Mouse (Mus musculus) forebrain, embryonic 13.5 days (tissue): ENCODE measurements at regions not wholly inside any gene's neighbourhood (a gene's known extent, or its start where the extent isn't known, plus 50 kb on each side); places are given as distances from the start of the nearest gene placed in this dataset.

ENCODE experiments used
- ATAC-seq: fragments of 200-750 bp; cut with Nextera tagmentation; 2 replicates; pipeline ENCODE4 v1.8.0; 2017
- H3K27ac ChIP-seq: fragments of 300-500 bp; sonication (generic); 2 replicates; pipeline ENCODE4 v1.5.1; 2015; ENCODE audit warnings: inconsistent platforms, mild to moderate bottlenecking, moderate library complexity
- H3K27me3 ChIP-seq: fragments of 300-500 bp; sonication (generic); 2 replicates; pipeline ENCODE4 v1.6.1; 2015; ENCODE audit warnings: mild to moderate bottlenecking, inconsistent platforms
- H3K36me3 ChIP-seq: fragments of 300-500 bp; sonication (generic); 2 replicates; pipeline ENCODE4 v1.6.1; 2015; ENCODE audit warnings: mild to moderate bottlenecking, inconsistent platforms; ENCODE audit not compliant: poor library complexity, severe bottlenecking
- H3K4me1 ChIP-seq: fragments of 300-500 bp; sonication (generic); 2 replicates; pipeline ENCODE4 v1.6.1; 2015; ENCODE audit warnings: inconsistent platforms
- H3K4me2 ChIP-seq: fragments of 300-500 bp; sonication (generic); 2 replicates; pipeline ENCODE4 v1.6.1; 2015; ENCODE audit warnings: inconsistent platforms, mild to moderate bottlenecking, moderate library complexity
- H3K4me3 ChIP-seq: fragments of 300-500 bp; sonication (generic); 2 replicates; pipeline ENCODE4 v1.5.1; 2015; ENCODE audit warnings: mild to moderate bottlenecking, inconsistent platforms
- H3K9ac ChIP-seq: fragments of 300-500 bp; sonication (generic); 2 replicates; pipeline ENCODE4 v1.6.1; 2015; ENCODE audit warnings: mild to moderate bottlenecking, inconsistent platforms
- H3K9me3 ChIP-seq: fragments of 300-500 bp; sonication (generic); replicated peaks from 2 replicates; pipeline ENCODE4 v1.6.1; 2016; ENCODE audit warnings: inconsistent platforms
- WGBS: fragments of 180-500 bp; shearing (Covaris S2); methylation state at CpG from one replicate; pipeline ENCODE4 v1.1.7; 2015; 5-methylcytosine and 5-hydroxymethylcytosine counted together

DNA sequence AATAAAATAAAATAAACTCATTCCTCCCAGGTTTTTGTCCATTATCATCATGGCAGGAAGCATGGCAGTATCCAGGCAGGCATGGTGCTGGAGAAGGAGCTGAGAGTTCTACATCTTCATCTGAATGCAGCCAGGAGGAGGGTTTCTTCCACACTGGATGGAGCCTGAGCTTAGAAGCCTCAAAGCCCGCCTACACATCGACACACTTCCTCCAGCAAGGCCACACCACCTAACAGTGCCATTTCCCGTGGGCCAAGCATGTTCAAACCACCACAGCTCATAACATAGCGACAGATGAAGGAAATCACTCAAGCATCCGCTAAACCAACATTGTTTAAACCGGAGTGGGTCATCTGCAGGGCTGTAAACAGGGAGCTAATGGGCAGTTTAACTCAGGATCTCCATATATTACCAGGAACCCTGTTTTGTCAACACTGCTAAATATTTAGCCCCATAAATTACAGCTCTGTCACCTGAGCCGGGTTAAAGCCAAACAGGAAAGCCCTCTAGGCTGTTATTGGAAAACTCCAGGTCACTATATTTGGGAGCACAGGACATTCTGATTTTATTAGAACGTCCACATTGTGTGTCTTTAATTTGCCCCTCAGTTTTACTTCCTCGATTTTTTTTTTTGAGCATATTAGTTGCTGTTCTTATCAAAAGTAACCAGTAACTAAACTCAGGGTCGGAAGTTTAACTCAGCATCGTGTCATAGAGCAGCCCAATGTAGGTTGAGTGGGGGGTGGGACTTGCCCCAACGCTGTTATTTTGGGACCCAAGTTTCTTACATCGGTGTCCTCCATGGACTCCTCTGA lies 77.9 kb upstream of the Cpm start:
- Histone ChIP-seq H3K27ac (no peak overlapping the region), H3K27me3 (no peaks in the 10 kb centered on the region), H3K4me2 (no peak overlapping the region), H3K9ac (no peak overlapping the region), H3K4me1 (no peaks in the 10 kb centered on the region), H3K36me3 (no peaks in the 10 kb centered on the region), H3K9me3 (no peaks in the 10 kb centered on the region), H3K4me3 (no peak overlapping the region)
- WGBS, result 89% methylated on average over 13 of the region's 13 CpGs
- ATAC-seq, result no peak

DNA sequence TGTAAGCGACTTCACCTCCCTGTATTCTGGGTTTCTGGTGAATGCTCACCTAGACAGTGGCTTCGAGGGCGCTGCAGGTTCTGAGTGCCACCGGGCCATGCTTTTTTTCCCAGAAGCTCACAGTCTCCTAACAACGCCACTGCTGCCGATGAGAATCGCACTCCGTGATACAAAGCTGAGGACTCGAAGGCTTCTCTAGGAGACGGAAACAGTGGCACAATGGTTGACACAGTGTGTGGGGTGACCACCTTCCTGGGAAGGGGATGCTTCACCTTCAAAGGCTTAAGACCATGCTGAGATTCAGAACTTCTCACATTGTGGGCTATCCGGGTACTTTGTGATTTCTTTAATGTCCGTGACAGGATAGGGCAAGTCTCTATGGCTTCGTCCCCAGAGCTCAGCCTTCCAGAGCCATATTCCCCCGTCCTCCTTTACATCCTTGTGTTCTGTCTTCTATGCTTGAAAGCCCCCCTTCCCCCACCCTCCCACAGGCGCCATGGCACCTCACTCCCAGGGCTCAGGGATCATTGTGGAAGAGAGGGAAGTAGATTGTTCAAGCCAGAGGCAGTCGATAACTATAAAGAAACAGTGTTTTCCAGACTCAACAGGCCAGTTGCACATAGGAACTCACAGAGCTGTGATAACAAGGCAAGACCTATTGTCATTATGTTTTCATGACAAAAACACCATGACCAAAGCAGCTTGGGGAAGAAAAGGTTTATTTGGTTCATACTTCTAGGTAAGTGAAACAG lies 79.3 kb upstream of the Cpm start:
- H3K4me3 ChIP-seq, result no peak overlapping the region
- no peaks in the 10 kb centered on the region for H3K4me1 ChIP-seq
- H3K27me3 ChIP-seq, result no peaks in the 10 kb centered on the region
- H3K27ac ChIP-seq, result no peak overlapping the region
- ATAC-seq, result no peak
- no peaks in the 10 kb centered on the region for H3K9me3 ChIP-seq
- no peak overlapping the region for H3K4me2 ChIP-seq
- no peaks in the 10 kb centered on the region for H3K36me3 ChIP-seq
- H3K9ac ChIP-seq, result no peak overlapping the region
- 91% methylated on average over 16 of the region's 16 CpGs for WGBS

- ATAC-seq, result no peak
- H3K9me3 ChIP-seq, result no peaks in the 10 kb centered on the region
- H3K4me1 ChIP-seq, result no peaks in the 10 kb centered on the region
- H3K36me3 ChIP-seq, result no peaks in the 10 kb centered on the region
- no peak overlapping the region for H3K27ac ChIP-seq
- WGBS, result 92% methylated on average over 4 of the region's 4 CpGs
- H3K9ac ChIP-seq, result no peak overlapping the region
- no peak overlapping the region for H3K4me3 ChIP-seq
- H3K4me2 ChIP-seq, result no peak overlapping the region
- H3K27me3 ChIP-seq, result no peaks in the 10 kb centered on the region
Measured at GRCm38 (mm10) chr10:117549506-117549830, 79.8 kb upstream of the Cpm start.

DNA sequence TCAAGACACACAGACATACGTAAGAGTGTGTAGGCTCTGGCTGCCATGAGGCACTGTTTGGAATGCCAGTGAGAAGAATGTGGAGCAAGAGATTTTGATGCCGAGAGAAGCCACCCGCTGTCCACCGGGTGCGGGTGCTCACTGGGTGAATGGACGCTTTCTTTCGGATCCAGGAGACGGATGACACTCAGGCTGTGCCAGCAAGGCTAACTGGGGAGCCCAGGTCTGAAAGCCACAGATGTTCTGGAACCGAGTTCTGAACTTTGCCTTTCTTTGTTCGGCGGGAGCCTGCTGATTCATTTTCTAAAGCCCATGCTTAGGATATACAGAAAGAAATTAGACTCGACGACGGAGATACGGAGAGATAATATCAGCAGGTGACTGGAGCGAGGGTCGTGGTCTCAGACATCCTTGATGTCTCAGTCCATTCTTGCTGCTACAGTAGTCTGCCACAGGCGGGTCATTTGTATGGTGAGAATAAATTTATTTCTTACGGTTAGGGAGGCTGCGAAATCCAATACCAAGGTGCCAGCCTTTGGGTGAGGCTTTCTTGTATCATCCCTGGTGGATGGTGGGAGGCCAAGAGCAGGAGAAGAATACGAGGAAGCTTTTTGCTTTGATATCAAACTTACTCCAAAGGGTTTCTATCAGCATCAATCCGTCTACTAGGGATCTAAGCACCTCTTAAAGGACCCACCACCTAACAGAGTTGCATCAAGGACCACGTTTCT lies 80.4 kb upstream of the Cpm start:
- Histone ChIP-seq H3K27me3 (no peaks in the 10 kb centered on the region), H3K4me1 (no peaks in the 10 kb centered on the region), H3K36me3 (no peaks in the 10 kb centered on the region), H3K9me3 (no peaks in the 10 kb centered on the region), H3K27ac (no peak overlapping the region), H3K4me2 (no peak overlapping the region), H3K9ac (no peak overlapping the region), H3K4me3 (no peak overlapping the region)
- 89% methylated on average over 23 of the region's 23 CpGs for WGBS
- ATAC-seq, result no peak

DNA sequence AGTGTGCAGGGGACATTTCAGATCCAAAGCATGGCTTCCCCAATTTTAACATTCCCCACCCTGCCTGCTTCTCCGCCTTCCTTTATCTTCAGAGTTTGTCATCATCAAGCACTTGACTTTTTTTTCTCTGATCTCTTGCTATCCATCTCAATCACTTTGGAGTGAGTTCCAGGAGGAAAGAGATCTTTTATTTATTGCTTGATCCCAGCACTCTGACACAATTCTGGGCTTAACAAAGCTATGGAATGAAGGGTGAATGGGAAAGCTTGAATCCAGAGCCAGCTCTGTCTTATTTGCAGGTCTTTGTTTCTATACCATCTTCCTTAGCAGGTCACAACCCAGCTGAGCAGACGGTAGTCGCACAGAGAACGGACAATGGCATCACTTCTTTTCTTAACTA lies 81.0 kb upstream of the Cpm start:
- no peak overlapping the region for H3K4me2 ChIP-seq
- no peaks in the 10 kb centered on the region for H3K27me3 ChIP-seq
- no peaks in the 10 kb centered on the region for H3K4me1 ChIP-seq
- ATAC-seq, result no peak
- no peak overlapping the region for H3K9ac ChIP-seq
- 93% methylated on average over 4 of the region's 4 CpGs for WGBS
- H3K4me3 ChIP-seq, result no peak overlapping the region
- no peaks in the 10 kb centered on the region for H3K36me3 ChIP-seq
- no peaks in the 10 kb centered on the region for H3K9me3 ChIP-seq
- no peak overlapping the region for H3K27ac ChIP-seq

GRCm38 (mm10) chr10:117547275-117547674 lies 82.0 kb upstream of the Cpm start:
- Histone ChIP-seq H3K9ac (no peak overlapping the region), H3K36me3 (no peaks in the 10 kb centered on the region), H3K27ac (no peak overlapping the region), H3K27me3 (no peaks in the 10 kb centered on the region), H3K4me2 (no peak overlapping the region), H3K9me3 (no peaks in the 10 kb centered on the region), H3K4me1 (no peaks in the 10 kb centered on the region), H3K4me3 (no peak overlapping the region)
- WGBS, result 86% methylated on average over 6 of the region's 6 CpGs
- no peak for ATAC-seq

- no peak for ATAC-seq
- Histone ChIP-seq H3K27me3 (no peaks in the 10 kb centered on the region), H3K36me3 (no peaks in the 10 kb centered on the region), H3K27ac (no peak overlapping the region), H3K4me2 (no peak overlapping the region), H3K9me3 (no peaks in the 10 kb centered on the region), H3K4me3 (no peak overlapping the region), H3K4me1 (no peaks in the 10 kb centered on the region), H3K9ac (no peak overlapping the region)
- 87% methylated on average over 5 of the region's 5 CpGs for WGBS
Measured at GRCm38 (mm10) chr10:117545842-117546631, 83.3 kb upstream of the Cpm start.

GRCm38 (mm10) chr10:117544680-117545546 lies 84.4 kb upstream of the Cpm start:
- Histone ChIP-seq H3K4me3 (no peak overlapping the region), H3K36me3 (no peaks in the 10 kb centered on the region), H3K4me2 (no peak overlapping the region), H3K27ac (no peak overlapping the region), H3K4me1 (no peaks in the 10 kb centered on the region), H3K27me3 (no peaks in the 10 kb centered on the region), H3K9ac (no peak overlapping the region), H3K9me3 (no peaks in the 10 kb centered on the region)
- ATAC-seq, result no peak
- 41% methylated on average over 15 of the region's 15 CpGs for WGBS

DNA sequence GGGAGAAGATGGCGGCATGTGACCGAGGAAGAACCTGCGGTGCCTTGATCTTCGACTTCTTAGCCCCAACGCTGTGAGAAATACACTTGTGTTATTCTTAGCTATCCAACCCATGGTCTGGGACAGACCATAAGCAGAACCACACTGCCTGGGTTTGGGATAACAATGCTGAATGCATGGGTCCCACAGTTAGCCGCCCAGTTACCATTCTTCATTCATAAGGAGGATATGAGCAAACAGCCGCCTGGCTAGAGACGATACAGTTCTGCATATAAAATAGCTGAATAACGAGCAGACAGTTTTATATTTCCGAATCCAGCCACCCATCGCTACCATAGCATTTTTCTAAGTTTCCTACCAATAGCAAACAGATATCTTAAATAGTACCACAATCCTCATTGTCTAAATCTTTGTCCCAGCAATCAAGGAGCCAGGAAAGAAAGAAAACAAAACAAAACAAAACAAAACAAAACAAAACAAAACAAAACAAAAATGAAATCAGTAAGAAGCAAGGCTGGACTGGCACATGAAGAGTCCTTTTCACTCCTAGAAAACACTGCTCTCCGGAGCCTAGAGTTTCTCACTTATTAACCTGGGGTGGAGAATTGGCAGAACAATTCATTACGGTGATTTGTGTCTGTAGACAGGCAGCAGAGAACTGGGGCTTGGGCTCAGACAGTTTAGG lies 85.2 kb upstream of the Cpm start:
- no peaks in the 10 kb centered on the region for H3K9me3 ChIP-seq
- ATAC-seq, result no peak
- H3K27ac ChIP-seq, result no peak overlapping the region
- H3K36me3 ChIP-seq, result no peaks in the 10 kb centered on the region
- H3K9ac ChIP-seq, result no peak overlapping the region
- no peaks in the 10 kb centered on the region for H3K4me1 ChIP-seq
- H3K4me3 ChIP-seq, result no peak overlapping the region
- no peaks in the 10 kb centered on the region for H3K27me3 ChIP-seq
- H3K4me2 ChIP-seq, result no peak overlapping the region
- 77% methylated on average over 13 of the region's 13 CpGs for WGBS

GRCm38 (mm10) chr10:117543696-117543950 lies 85.7 kb upstream of the Cpm start:
- Histone ChIP-seq H3K4me1 (no peaks in the 10 kb centered on the region), H3K9ac (no peak overlapping the region), H3K9me3 (no peaks in the 10 kb centered on the region), H3K4me2 (no peak overlapping the region), H3K27ac (no peak overlapping the region), H3K27me3 (no peaks in the 10 kb centered on the region), H3K4me3 (no peak overlapping the region), H3K36me3 (no peaks in the 10 kb centered on the region)
- WGBS, result 85% methylated on average over 6 of the region's 6 CpGs
- no peak for ATAC-seq
